Mouse (Mus musculus) right cerebral cortex, postnatal 10 days (tissue): ENCODE results near the gene Nup37.

ENCODE experiments used
- DNase-seq, 2 experiments: peaks; one replicate each; pipeline ENCODE4 v3.0.0; 2021; ENCODE audit warnings: low spot score in 2 of 2

Nup37 gene

DNA sequence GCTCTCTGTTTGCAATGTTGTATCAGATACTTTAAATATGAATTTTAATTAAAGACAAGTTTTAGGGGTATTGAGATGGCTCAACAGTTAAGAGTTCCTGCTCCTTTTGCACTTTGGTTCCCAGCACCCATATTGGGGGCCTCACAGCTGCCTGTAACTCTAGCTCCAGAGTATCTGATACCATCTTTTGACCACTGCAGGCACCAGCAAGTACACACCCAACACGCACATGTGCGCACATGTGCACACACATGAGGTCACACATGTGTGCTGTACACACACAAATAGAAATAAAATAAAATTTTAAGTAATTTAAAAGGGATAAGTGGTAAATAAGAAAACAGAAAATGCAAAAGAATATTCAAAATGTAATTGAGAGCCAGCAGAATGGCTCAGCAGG is 81.2 kb downstream of the Nup37 start:
- DNase-seq: no peak
